Mouse (Mus musculus) frontal cortex, postnatal 14 days (tissue): ENCODE data around the gene Lrriq4.
A peak's percentile ranks its signal among the peaks of the same experiment; 100 is the strongest.
"Not testable (repeated sequence)": the region's sequence is repeated elsewhere in the genome, so short reads cannot be mapped to it uniquely, and the experiment has no call there.

Experiments used
- DNase-seq, 2 experiments: peaks; one replicate each; pipeline ENCODE4 v3.0.0; 2022; ENCODE audit warnings: low spot score in 2 of 2

The Lrriq4 gene

DNA sequence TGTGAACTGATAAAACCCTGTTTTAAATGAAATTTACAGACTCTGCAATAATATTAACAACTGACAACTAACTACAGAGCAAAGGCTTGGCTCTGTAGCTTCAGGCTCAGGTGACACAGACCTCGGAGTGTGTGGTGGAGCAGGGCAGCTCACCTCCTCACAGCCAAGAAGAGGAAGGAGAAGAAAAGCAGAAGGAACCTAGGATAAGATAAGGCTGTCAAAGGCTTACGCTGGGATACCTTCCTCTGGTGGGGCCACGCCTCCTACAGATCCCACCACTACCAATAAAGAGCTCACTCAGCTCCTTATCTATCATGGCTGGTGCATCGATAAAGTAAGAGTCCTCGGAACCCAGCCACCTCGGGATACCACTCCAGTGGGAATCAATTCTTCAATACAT is 38.9 kb downstream of the Lrriq4 start:
- no peak for DNase-seq

DNA sequence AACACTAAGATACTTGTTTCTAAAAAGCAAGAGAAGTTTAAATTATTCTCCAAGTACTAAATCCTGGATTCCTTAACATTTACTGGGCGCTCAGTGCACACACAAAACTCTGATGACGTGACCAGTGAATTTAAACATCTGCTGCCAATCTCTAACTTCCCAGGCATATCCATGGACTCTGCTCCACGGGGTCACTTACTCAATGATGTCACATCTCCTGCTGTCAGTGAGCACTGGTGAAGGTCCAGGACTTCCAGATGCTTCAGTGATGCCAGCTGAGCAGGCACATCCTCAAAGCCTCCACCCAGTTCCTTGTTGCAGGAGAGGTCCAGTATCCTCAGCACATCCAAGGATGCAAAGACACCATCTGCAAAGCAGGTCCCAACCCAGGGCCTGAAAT is 42.9 kb downstream of the Lrriq4 start:
- DNase-seq, result no peak

DNA sequence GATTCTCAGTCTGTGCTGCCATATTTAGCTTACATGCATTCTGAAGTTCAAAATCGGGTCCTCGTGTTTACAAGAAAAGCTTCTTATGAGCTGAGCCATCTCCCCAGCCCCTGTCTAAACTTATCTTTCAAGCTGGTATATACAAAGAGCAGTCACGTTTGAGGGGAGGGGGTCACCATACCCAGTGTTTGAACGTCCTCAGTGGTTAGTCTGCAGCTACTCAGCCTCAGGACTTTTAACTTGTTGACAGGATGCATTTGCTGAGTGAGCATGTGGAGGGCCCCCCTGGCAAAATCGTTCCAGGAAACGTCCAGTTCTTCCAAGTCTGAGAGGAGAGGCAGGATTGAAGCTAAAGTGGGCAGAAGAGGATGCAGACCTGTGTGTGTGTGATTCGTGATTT is 46.7 kb downstream of the Lrriq4 start:
- DNase-seq, result no peak

DNA sequence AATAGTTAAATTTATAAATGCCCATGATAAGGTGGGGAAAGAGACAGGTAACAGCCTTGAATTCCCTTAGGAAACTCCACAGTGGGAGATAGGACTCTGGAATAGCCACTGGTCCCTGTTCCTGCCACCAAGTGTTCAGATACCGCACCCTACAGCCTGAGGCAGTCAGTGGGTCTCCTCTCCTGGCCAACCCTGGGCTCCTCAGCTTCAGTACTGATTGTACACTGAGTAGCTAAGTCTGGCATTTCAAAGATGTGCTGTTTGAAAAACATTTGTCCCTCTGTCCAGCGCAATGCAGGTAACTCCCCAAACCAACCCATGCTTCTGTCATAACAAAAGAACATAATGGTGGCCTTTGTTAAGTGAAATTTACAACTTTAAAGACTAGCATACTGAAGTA is 51.4 kb downstream of the Lrriq4 start:
- DNase-seq, result no peak

DNA sequence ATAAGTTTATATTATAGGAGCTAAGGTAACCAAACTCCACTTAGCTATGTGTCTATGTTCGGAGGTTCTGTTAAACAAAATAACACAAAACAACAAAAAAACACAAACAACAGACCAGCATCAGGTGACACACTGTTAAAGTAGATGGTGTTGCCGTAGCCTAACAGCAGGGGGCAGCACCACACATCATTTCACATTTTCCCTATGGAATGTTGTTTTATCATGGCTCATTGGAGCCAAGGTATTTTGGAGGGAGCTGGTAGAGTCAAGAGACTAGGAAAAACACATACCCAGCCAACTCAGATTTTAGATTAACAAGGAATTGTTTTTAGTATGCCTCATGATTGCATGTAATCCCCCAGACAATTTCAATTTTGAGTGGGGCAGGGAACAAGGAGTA is 52.0 kb downstream of the Lrriq4 start:
- DNase-seq, result peak; percentile 11 to 61

DNA sequence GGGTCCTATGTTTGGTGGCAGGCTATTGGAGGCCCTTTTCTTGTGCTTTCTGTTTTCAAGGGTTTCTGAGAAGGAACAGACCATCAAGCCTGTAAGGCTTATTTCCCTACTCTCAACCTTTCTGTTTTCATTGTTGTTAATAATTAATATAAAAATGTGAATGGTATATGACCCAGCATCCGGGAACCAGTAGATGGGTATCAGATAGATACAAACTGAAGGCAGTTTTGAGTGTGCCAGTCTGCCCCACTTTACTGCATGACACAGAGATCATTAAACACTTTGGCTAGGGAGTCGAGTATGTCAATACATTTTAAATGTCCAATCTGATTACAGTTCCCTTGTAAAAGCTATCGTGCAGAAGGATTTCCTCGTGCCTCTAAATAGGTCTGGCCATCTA is 53.6 kb downstream of the Lrriq4 start:
- no peak for DNase-seq

DNA sequence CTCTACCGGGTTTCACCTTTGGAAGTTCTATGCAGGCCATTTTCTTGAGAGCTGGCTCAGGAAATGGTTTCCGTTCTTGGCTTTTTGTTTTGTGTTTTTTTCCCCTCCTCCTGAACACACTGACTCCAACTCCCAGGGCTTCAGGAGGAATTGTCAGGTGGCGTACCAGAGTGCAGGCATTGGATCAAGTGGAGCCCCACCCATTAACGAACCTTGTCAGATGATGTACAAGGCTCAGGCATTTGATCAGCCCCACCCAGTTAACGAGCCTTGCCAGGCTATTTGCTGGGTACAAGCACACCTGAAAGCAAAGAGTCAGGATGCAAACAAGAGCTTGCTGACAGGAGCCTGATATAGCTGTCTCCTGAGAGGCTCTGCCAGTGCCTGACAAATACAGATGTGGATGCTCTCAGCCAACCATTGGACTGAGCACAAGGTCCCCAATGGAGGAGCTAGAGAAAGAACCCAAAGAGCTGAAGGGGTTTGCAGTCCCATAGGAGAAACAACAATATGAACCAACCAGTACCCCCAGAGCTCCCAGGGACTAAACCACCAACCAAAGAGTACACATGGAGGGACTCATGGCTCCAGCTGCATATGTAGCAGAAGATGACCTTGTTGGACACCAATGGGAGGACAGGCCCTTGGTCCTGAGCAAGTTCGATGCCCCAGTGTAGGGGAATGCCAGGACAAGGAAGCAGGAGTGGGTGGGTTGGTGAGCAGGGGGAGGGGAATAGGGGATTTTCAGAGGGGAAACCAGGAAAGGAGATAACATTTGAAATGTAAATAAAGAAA is 55.6 kb downstream of the Lrriq4 start, which contains the start of gene Lrrc31:
Lrrc31 (minus strand) TSS at position 133 of the 795 bp plus-strand sequence.
- not testable (repeated sequence) for DNase-seq

DNA sequence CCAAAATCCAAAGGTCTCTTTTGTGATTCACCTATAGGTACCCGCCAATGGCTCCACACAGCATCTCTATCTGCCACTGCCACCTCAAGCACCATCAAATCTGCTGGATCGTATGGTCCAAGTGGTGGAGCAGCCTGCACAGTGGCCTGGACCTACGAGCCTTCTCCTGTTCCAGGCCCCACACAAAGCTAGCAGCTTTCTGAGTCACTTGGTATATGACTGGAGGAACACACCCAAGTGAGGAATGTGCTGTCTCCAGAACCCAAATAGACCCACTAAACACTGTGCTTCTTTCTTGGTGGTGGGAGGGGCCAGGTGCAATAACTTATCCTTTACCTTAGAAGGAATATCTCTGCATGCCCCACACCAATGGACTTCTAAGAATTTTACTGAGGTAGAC is 61.7 kb downstream of the Lrriq4 start:
- DNase-seq, result no peak

DNA sequence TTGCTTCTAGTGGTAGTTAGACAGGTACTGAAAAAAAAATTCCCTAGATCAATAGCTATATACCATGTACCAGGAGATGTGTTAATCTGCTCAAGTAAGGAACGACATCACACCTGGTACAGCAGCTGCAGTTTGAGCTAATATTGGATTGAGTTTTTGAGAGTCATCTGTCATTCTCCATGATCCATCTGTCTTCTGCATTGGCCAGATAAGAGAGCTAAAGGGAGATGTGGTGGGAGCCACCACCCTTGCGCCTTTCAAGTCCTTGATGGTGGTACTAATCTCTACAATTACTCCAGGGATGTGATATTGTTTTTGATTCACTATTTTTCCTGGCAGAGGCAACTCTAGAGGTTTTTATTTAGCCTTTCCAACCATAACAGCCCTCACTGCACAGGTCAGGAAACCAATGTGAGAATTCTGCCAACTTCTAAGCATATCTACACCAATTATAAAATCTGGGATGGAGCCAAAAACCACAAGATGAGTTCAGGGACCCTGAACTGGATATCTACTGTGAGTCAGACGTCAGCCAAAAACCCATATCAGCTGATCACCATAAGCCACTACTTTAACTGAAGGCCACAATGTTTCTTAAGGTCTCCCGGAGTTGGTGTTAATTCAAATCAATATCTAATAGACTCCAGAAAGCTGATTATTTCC is 62.4 kb downstream of the Lrriq4 start:
- no peak for DNase-seq

DNA sequence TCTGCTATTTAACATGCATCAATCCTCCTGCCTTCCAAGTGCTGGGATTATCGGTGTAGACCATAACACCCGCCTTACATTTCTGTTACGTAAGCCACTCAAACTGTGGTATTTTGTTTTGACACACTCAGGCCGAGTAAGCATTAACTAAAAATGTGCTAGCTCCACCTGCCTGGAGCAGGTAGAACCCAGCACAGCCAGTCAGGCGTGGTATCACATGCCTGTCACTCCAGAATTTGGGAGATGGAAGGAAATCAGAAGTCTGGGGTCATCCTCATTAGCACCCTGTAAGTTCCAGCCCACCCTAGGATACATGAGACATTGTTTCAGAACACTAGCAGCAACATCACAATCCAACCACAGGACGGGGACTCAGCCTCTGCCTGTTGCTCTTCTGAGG is 65.9 kb downstream of the Lrriq4 start:
- DNase-seq, result no peak

DNA sequence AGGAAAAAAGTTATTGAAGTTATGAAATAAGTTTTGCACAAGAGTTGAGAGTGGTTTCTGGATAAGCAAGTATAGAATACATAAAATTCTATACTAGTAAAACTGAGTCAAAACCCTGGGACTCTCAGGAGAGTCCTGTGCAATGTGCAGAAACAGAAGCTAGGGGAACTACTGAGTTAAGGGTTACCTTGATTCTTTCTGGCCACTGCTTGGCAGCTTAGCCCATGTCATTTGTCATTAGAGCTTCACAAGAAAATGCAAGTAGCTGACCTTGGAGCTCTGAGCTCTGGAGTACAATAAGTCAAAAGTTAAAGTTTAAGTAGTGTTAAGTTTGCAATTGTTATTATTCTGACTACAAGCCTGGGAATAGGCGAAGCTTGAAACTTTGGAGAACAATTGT is 69.0 kb downstream of the Lrriq4 start:
- DNase-seq, result no peak

DNA sequence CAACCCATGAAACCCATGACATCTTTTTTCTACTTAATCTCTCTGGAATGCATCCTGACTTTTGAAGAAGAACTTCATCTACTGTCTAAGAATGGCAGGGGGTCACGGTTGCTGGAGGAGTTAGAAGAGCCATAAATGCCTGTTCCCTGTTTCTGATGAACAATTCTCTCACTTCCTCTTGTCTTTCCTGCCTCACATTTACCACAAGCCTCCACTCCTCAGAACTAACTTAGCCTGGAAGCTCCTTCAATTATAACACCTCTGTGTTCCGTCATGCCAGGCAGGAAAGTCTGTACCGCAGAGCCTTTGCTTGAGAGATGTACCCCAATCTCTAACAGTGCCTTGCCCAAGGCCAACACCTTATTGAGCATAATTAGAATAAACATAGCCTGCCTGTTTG is 74.3 kb downstream of the Lrriq4 start:
- DNase-seq, result no peak
